Mouse (Mus musculus): Measurements from ENCODE around the gene Tmem143. TPM values are rescaled to one million over a fixed set of nuclear protein-coding genes. Genes with fewer than 3 reads are reported as not detected.
"Not testable (repeated sequence)": the region's sequence is repeated elsewhere in the genome, so short reads cannot be mapped to it uniquely, and the experiment has no call there.

Gene Tmem143
- polyA plus RNA-seq, 1 experiment: 16.6 TPM

DNA sequence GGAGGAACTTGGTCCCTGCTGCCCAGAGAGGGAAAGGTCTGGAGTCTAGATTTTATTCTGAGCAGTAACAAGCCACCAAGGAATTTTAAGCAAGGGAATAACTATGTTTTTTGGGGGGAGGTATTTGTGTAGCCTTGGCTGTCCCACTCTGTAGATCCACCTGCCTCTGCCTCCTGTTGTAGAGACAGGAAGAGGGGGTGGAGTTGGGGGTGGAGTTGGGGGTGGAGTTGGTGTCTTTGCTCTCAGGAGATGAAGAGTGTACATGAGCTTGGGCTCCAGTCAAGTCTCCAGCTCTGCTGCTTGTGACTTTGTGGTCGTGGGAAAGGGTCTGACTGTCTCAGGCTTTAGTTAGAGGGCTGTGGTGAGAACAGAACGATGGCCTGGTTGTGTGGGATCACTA lies 15.7 kb upstream of the Tmem143 start:
- Histone ChIP-seq H3K4me1 (ENCODE audit: control insufficient read depth, insufficient read depth, insufficient read length) (no peaks in the 10 kb centered on the region), H3K27ac (ENCODE audit: insufficient read depth, low read length) (no peak overlapping the region), H3K4me3 (ENCODE audit: extremely low read depth, insufficient read depth, insufficient read length) (no peak overlapping the region), H3K27me3 (ENCODE audit: control insufficient read depth, insufficient read depth, low read length) (no peaks in the 10 kb centered on the region), H3K36me3 (ENCODE audit: control insufficient read depth, insufficient read depth, low read length) (peaks cover 42% of the 10 kb centered on the region)
- TF ChIP-seq CTCF (IDR thresholded peaks at IDR 0.05; ENCODE audit: extremely low read depth, insufficient read depth, insufficient read length, insufficient replicate concordance): no peak
- TF ChIP-seq POLR2A (IDR thresholded peaks at IDR 0.05; ENCODE audit: low read depth, low read length): no peak
- no peak for DNase-seq (ENCODE audit: low read depth in 1 of 2, low spot score in 2 of 2)
- 92% methylated on average over 2 of the region's 2 CpGs for WGBS

GRCm38 (mm10) chr7:45887246-45887645 lies 9.5 kb upstream of the Tmem143 start:
- H3K4me3 ChIP-seq (ENCODE audit: extremely low read depth, insufficient read depth, insufficient read length): no peak overlapping the region
- no peaks in the 10 kb centered on the region for H3K27me3 ChIP-seq (ENCODE audit: control insufficient read depth, insufficient read depth, low read length)
- H3K36me3 ChIP-seq (ENCODE audit: control insufficient read depth, insufficient read depth, low read length): peaks cover 18% of the 10 kb centered on the region
- DNase-seq (ENCODE audit: low read depth in 1 of 2, low spot score in 2 of 2): no peak
- 15% methylated on average over 3 of the region's 3 CpGs for WGBS
- no peak for TF ChIP-seq POLR2A (IDR thresholded peaks at IDR 0.05; ENCODE audit: low read depth, low read length)
- no peak for TF ChIP-seq CTCF (IDR thresholded peaks at IDR 0.05; ENCODE audit: extremely low read depth, insufficient read depth, insufficient read length, insufficient replicate concordance)
- H3K4me1 ChIP-seq (ENCODE audit: control insufficient read depth, insufficient read depth, insufficient read length): no peaks in the 10 kb centered on the region
- no peak overlapping the region for H3K27ac ChIP-seq (ENCODE audit: insufficient read depth, low read length)

GRCm38 (mm10) chr7:45892651-45893050 lies 4.1 kb upstream of the Tmem143 start:
- Histone ChIP-seq H3K27ac (ENCODE audit: insufficient read depth, low read length) (no peak overlapping the region), H3K27me3 (ENCODE audit: control insufficient read depth, insufficient read depth, low read length) (no peaks in the 10 kb centered on the region), H3K4me1 (ENCODE audit: control insufficient read depth, insufficient read depth, insufficient read length) (peaks cover 3% of the 10 kb centered on the region; the same call in 1 of the 2 replicates), H3K36me3 (ENCODE audit: control insufficient read depth, insufficient read depth, low read length) (no peaks in the 10 kb centered on the region), H3K4me3 (ENCODE audit: extremely low read depth, insufficient read depth, insufficient read length) (no peak overlapping the region)
- no peak for DNase-seq (ENCODE audit: low read depth in 1 of 2, low spot score in 2 of 2)
- no peak for TF ChIP-seq POLR2A (IDR thresholded peaks at IDR 0.05; ENCODE audit: low read depth, low read length)
- TF ChIP-seq CTCF (IDR thresholded peaks at IDR 0.05; ENCODE audit: extremely low read depth, insufficient read depth, insufficient read length, insufficient replicate concordance): no peak
- WGBS: 60% methylated on average over 2 of the region's 2 CpGs

GRCm38 (mm10) chr7:45895931-45896516 lies 717 bp upstream of the Tmem143 start:
- 72% methylated on average over 6 of the region's 6 CpGs for WGBS
- no peak overlapping the region for H3K27ac ChIP-seq (ENCODE audit: insufficient read depth, low read length)
- no peaks in the 10 kb centered on the region for H3K27me3 ChIP-seq (ENCODE audit: control insufficient read depth, insufficient read depth, low read length)
- no peak overlapping the region for H3K4me3 ChIP-seq (ENCODE audit: extremely low read depth, insufficient read depth, insufficient read length)
- no peaks in the 10 kb centered on the region for H3K36me3 ChIP-seq (ENCODE audit: control insufficient read depth, insufficient read depth, low read length)
- no peak for DNase-seq (ENCODE audit: low read depth in 1 of 2, low spot score in 2 of 2)
- no peak for TF ChIP-seq CTCF (IDR thresholded peaks at IDR 0.05; ENCODE audit: extremely low read depth, insufficient read depth, insufficient read length, insufficient replicate concordance)
- no peak for TF ChIP-seq POLR2A (IDR thresholded peaks at IDR 0.05; ENCODE audit: low read depth, low read length)
- H3K4me1 ChIP-seq (ENCODE audit: control insufficient read depth, insufficient read depth, insufficient read length): peaks cover 6% of the 10 kb centered on the region; the same call in 1 of the 2 replicates

DNA sequence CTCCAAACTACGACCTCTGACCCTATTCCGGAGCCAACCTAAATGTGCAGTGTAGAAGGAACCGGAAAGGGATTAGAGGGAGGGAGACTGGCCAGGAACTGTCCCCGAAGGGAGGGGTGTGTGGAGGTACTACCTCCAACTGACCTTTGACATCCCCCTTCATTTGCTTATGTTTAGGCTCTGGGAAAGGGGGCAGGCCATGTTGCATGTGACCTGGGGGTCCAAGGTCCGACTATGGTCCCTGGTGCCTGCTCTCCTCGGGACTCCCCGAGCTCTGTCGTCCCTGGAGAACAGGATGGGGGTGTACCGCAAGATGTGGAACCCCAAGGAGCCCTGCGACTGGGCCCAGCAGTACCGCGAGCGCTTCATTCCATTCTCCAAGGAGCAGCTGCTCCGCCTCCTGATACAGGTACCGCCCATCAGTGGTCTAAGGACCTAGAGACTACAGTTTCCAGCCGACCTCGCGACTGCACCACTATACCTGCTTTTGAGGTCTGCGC lies 567 bp downstream of the Tmem143 start:
- 2% methylated on average over 19 of the region's 19 CpGs for WGBS
- H3K27me3 ChIP-seq (ENCODE audit: control insufficient read depth, insufficient read depth, low read length): no peaks in the 10 kb centered on the region
- H3K4me1 ChIP-seq (ENCODE audit: control insufficient read depth, insufficient read depth, insufficient read length): peaks cover 6% of the 10 kb centered on the region; the same call in 1 of the 2 replicates
- peak overlapping the region; percentile 75 for H3K27ac ChIP-seq (ENCODE audit: insufficient read depth, low read length)
- H3K4me3 ChIP-seq (ENCODE audit: extremely low read depth, insufficient read depth, insufficient read length): peak overlapping the region; percentile 60
- TF ChIP-seq CTCF (IDR thresholded peaks at IDR 0.05; ENCODE audit: extremely low read depth, insufficient read depth, insufficient read length, insufficient replicate concordance) (no peak), POLR2A (IDR thresholded peaks at IDR 0.05; ENCODE audit: low read depth, low read length) (no peak)
- DNase-seq (ENCODE audit: low read depth in 1 of 2, low spot score in 2 of 2): no peak
- no peaks in the 10 kb centered on the region for H3K36me3 ChIP-seq (ENCODE audit: control insufficient read depth, insufficient read depth, low read length)

DNA sequence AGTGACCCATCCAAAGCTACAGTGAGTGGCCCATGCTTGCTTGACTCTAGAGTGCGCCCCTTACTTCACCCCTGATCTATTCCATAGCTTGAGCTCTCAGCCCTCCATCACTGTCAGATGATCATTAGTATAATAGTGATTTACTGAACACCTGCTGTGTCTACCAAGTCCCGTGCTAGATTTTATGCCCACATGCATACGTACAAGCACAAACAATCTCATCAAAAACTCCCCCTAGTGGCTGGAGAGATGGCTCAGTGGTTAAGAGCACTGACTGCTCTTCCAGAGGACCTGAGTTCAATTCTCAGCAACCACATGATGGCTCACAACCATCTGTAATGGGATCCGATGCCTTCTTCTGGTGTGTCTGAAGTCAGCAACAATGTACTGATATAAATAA lies 1.4 kb downstream of the Tmem143 start:
- H3K36me3 ChIP-seq (ENCODE audit: control insufficient read depth, insufficient read depth, low read length); H3K27ac ChIP-seq (ENCODE audit: insufficient read depth, low read length); H3K27me3 ChIP-seq (ENCODE audit: control insufficient read depth, insufficient read depth, low read length); H3K4me1 ChIP-seq (ENCODE audit: control insufficient read depth, insufficient read depth, insufficient read length); H3K4me3 ChIP-seq (ENCODE audit: extremely low read depth, insufficient read depth, insufficient read length): not testable (repeated sequence)
- WGBS: 42% methylated on average over 4 of the region's 4 CpGs
- DNase-seq (ENCODE audit: low read depth in 1 of 2, low spot score in 2 of 2): peak in 1 of 2 experiments; percentile 69
- peak; percentile 0; the same call in 1 of the 2 replicates for TF ChIP-seq CTCF (IDR thresholded peaks at IDR 0.05; ENCODE audit: extremely low read depth, insufficient read depth, insufficient read length, insufficient replicate concordance)

DNA sequence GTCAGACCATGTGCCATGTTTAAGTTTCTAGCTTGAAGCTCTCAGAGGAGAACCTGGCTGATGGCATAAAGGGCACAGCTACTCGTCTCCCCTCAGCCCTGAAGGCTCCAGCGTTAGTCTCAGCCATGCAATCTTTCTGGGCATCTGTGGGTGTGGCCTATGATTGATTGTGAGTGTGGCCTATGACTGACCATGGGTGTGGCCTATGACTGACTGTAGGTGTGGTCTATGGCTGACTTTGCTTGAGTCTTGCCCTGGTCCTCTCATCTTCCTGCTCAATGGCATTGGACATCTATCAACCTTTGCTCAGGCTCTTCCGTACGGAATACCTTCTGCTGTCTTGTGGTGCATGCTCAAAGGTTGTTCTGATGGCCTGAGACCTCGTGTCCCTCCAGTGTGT lies 4.8 kb downstream of the Tmem143 start:
- Histone ChIP-seq H3K27ac (ENCODE audit: insufficient read depth, low read length) (no peak overlapping the region), H3K4me1 (ENCODE audit: control insufficient read depth, insufficient read depth, insufficient read length) (peaks cover 6% of the 10 kb centered on the region; the same call in 1 of the 2 replicates), H3K27me3 (ENCODE audit: control insufficient read depth, insufficient read depth, low read length) (no peaks in the 10 kb centered on the region), H3K36me3 (ENCODE audit: control insufficient read depth, insufficient read depth, low read length) (no peaks in the 10 kb centered on the region), H3K4me3 (ENCODE audit: extremely low read depth, insufficient read depth, insufficient read length) (no peak overlapping the region)
- DNase-seq (ENCODE audit: low read depth in 1 of 2, low spot score in 2 of 2): no peak
- 63% methylated on average over 5 of the region's 5 CpGs for WGBS
- TF ChIP-seq CTCF (IDR thresholded peaks at IDR 0.05; ENCODE audit: extremely low read depth, insufficient read depth, insufficient read length, insufficient replicate concordance) (no peak), POLR2A (IDR thresholded peaks at IDR 0.05; ENCODE audit: low read depth, low read length) (no peak)

Measured in spleen, adult 2 months (tissue).